Mouse (Mus musculus) embryo, embryonic 11.5 days (tissue): ENCODE data around the gene Fndc4.

Source experiments
- DNase-seq: peaks from one replicate; pipeline ENCODE4 v3.0.0-alpha.2; 2012; ENCODE audit warnings: low read depth, low spot score

The Fndc4 gene

GRCm38 (mm10) chr5:31295606-31296141 is at the start of gene Fndc4:
Gene Fndc4, minus strand, starts transcription at chr5:31296080.
- DNase-seq, result peak; percentile 49

- DNase-seq, result peak; percentile 41
Measured at GRCm38 (mm10) chr5:31328255-31328654, 32.4 kb upstream of the Fndc4 start.

GRCm38 (mm10) chr5:31326850-31327249 is 31.0 kb upstream of the Fndc4 start:
- no peak for DNase-seq

GRCm38 (mm10) chr5:31324085-31324484 is 28.2 kb upstream of the Fndc4 start:
- DNase-seq, result no peak

- DNase-seq, result no peak
Measured at GRCm38 (mm10) chr5:31322776-31323175, 26.9 kb upstream of the Fndc4 start.

GRCm38 (mm10) chr5:31312806-31313205 is 16.9 kb upstream of the Fndc4 start:
- no peak for DNase-seq

- no peak for DNase-seq
Measured at GRCm38 (mm10) chr5:31303093-31303492, 7.2 kb upstream of the Fndc4 start.

GRCm38 (mm10) chr5:31301866-31302265 is 6.0 kb upstream of the Fndc4 start:
- DNase-seq, result no peak

GRCm38 (mm10) chr5:31298486-31298885 is 2.6 kb upstream of the Fndc4 start:
- DNase-seq, result no peak

GRCm38 (mm10) chr5:31297981-31298380 is 2.1 kb upstream of the Fndc4 start:
- no peak for DNase-seq

- DNase-seq, result no peak
Measured at GRCm38 (mm10) chr5:31297047-31297757, 1.3 kb upstream of the Fndc4 start, which contains the start of gene Gckr. Gene Gckr, plus strand, starts transcription at chr5:31297443.

- DNase-seq, result no peak
Measured at GRCm38 (mm10) chr5:31294964-31295605, 795 bp downstream of the Fndc4 start.

GRCm38 (mm10) chr5:31291361-31291688 is 4.6 kb downstream of the Fndc4 start:
- no peak for DNase-seq

- DNase-seq, result peak; percentile 99
Measured at GRCm38 (mm10) chr5:31290521-31291360, 5.1 kb downstream of the Fndc4 start, which contains the start of gene Ift172. Gene Ift172, minus strand, starts transcription at chr5:31291116.

- no peak for DNase-seq
Measured at GRCm38 (mm10) chr5:31289626-31290230, 6.2 kb downstream of the Fndc4 start.

- DNase-seq, result no peak
Measured at GRCm38 (mm10) chr5:31288655-31289054, 7.2 kb downstream of the Fndc4 start.

- no peak for DNase-seq
Measured at GRCm38 (mm10) chr5:31288225-31288624, 7.7 kb downstream of the Fndc4 start.

GRCm38 (mm10) chr5:31279245-31279988 is 16.5 kb downstream of the Fndc4 start:
- no peak for DNase-seq

- no peak for DNase-seq
Measured at GRCm38 (mm10) chr5:31273018-31273417, 22.9 kb downstream of the Fndc4 start.

GRCm38 (mm10) chr5:31267686-31268085 is 28.2 kb downstream of the Fndc4 start:
- no peak for DNase-seq

GRCm38 (mm10) chr5:31266101-31266500 is 29.8 kb downstream of the Fndc4 start:
- DNase-seq, result no peak
